Comparison of ENCODE assay signal across 9 mouse cellular contexts in the genomic region with DNA sequence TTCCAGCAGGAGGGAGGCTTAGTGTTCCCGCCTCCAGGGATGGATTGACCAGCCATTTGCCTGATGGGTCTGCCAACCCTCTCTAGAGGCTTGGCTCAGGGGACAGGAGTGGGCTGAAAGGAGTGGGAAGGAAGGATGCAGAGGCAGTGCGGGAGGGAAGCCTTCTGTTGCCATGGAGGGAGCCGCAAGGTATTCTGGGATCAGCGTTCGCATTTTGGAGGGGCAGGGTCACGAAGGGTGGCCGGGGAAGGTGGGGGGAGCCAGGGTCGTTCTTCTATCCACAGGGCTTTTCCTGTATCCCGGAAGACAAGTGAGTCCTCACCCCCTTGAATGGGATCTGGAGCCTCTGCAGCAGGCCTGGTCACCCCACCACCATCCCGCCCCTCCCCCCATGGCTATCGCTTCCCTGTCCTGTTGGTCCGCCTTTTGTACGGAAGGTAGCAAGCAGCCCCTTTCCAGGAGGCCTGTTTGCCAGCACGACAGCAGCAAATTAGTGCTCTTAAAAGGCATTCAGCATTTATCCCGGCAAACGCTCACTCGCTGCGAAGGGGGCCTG.
A peak's percentile ranks its signal among the peaks of the same experiment; 100 is the strongest.
DNase-seq lines count a peak whose midpoint lies in the region; ATAC-seq and TF ChIP-seq lines count a peak whose summit lies in the region.
"Had no signal": no experiment of that assay in that cellular context is flagged by ENCODE, and none has a peak within 500 bp of the region (broad histone marks: within the 10 kb centered on the region; RNA-seq: fewer than 3 reads in every experiment).

No protein-coding gene starts in this region.

- ATAC-seq in hindbrain, embryonic 15.5 days (ENCODE audit: low FRiP score, low read depth), result 0 out of 2 replicates have a peak, but pooled peaks have one; percentile 53
- peak; percentile 57; the same call in 1 of the 2 replicates for ATAC-seq in midbrain, postnatal 0 days (ENCODE audit: low FRiP score)
- no peak for ATAC-seq in cerebellum, adult (ENCODE audit: insufficient number of reproducible peaks, low FRiP score, low TSS enrichment)
- no peak for ATAC-seq in megakaryocyte, adult 5-6 weeks (ENCODE audit: poor library complexity, severe bottlenecking)

- peaks cover 7% of the 10 kb centered on the region; the same call in 1 of the 2 replicates for H3K4me1 ChIP-seq in heart, embryonic 10.5 days
- H3K4me1 ChIP-seq in hindbrain, embryonic 15.5 days (replicated peaks), result peaks cover 45% of the 10 kb centered on the region
- H3K4me1 ChIP-seq in midbrain, postnatal 0 days (ENCODE audit: insufficient read depth, low read length), result peaks cover 7% of the 10 kb centered on the region; the same call in 1 of the 2 replicates
- H3K4me1 ChIP-seq: megakaryocyte, embryonic 14.5 days had no signal

- H3K4me3 ChIP-seq in heart, embryonic 10.5 days, result peak overlapping the region; percentile 47
- peak overlapping the region; percentile 13; the same call in 1 of the 2 replicates for H3K4me3 ChIP-seq in hindbrain, embryonic 15.5 days
- H3K4me3 ChIP-seq in midbrain, postnatal 0 days (ENCODE audit: low read depth, low read length), result no peak overlapping the region
- H3K4me3 ChIP-seq: megakaryocyte, embryonic 14.5 days had no signal

- no peak overlapping the region for H3K27ac ChIP-seq in heart, embryonic 10.5 days
- H3K27ac ChIP-seq in hindbrain, embryonic 15.5 days (replicated peaks), result 0 out of 2 replicates have a peak overlapping the region, but pooled peaks have one; percentile 18
- H3K27ac ChIP-seq in midbrain, postnatal 0 days (ENCODE audit: low read depth, low read length), result peak overlapping the region; percentile 26; the same call in 1 of the 2 replicates

- DNase-seq in heart, embryonic 10.5 days (ENCODE audit: low spot score), result no peak
- DNase-seq in heart, adult 18-20 months, result no peak
- peak; percentile 57 for DNase-seq in embryo, embryonic 10 days (ENCODE audit: low spot score)
- peak; percentile 63 for DNase-seq in midbrain, postnatal 0 days (ENCODE audit: low spot score)
- DNase-seq in adipocyte (ENCODE audit: low spot score), result no peak

- H3K27me3 ChIP-seq in heart, embryonic 10.5 days (ENCODE audit: insufficient read depth, poor library complexity, severe bottlenecking), result peaks cover 58% of the 10 kb centered on the region
- H3K27me3 ChIP-seq in hindbrain, embryonic 15.5 days, result no peaks in the 10 kb centered on the region
- H3K27me3 ChIP-seq in midbrain, postnatal 0 days (ENCODE audit: insufficient read depth, low read length), result no peaks in the 10 kb centered on the region

- H3K9me3 ChIP-seq in heart, embryonic 10.5 days, result no peaks in the 10 kb centered on the region
- no peaks in the 10 kb centered on the region for H3K9me3 ChIP-seq in hindbrain, embryonic 15.5 days
- H3K9me3 ChIP-seq in midbrain, postnatal 0 days (ENCODE audit: low read length), result no peaks in the 10 kb centered on the region

- no peak for TF ChIP-seq CTCF in midbrain, postnatal 0 days (IDR thresholded peaks at IDR 0.05)

- WGBS in heart, embryonic 10.5 days, result 11% methylated on average over 18 of the region's 18 CpGs
- WGBS in hindbrain, embryonic 15.5 days, result 11% methylated on average over 18 of the region's 18 CpGs
- WGBS in midbrain, postnatal 0 days, result 7% methylated on average over 18 of the region's 18 CpGs

- peak overlapping the region; percentile 49 for H3K4me2 ChIP-seq in hindbrain, embryonic 15.5 days
- peak overlapping the region; percentile 35 for H3K4me2 ChIP-seq in midbrain, postnatal 0 days (ENCODE audit: low read depth, low read length, poor library complexity, severe bottlenecking)

- no peaks in the 10 kb centered on the region for H3K36me3 ChIP-seq in heart, embryonic 10.5 days
- H3K36me3 ChIP-seq in hindbrain, embryonic 15.5 days, result no peaks in the 10 kb centered on the region
- no peaks in the 10 kb centered on the region for H3K36me3 ChIP-seq in midbrain, postnatal 0 days (ENCODE audit: insufficient read depth, low read length)

- peak overlapping the region; percentile 38 for H3K9ac ChIP-seq in hindbrain, embryonic 15.5 days
- peak overlapping the region; percentile 19; the same call in 1 of the 2 replicates for H3K9ac ChIP-seq in midbrain, postnatal 0 days (replicated peaks; ENCODE audit: low read length, poor library complexity, severe bottlenecking)

Comparison
In these comparisons a context has a peak if more than half of its experiments do, and no peak if none do; other contexts are left out.
1. DNase-seq: peak in embryo, embryonic 10 days (single experiment) and midbrain, postnatal 0 days (single experiment); none in heart, embryonic 10.5 days (single experiment), heart, adult 18-20 months (0 of 2) and adipocyte (single experiment).
2. ATAC-seq: peak in hindbrain, embryonic 15.5 days (single experiment) and midbrain, postnatal 0 days (single experiment); none in cerebellum, adult (single experiment) and megakaryocyte, adult 5-6 weeks (single experiment).